Mouse (Mus musculus) ES-E14 (cell line): Measurements from ENCODE around the gene Lyst.

Source experiments
- HCFC1 ChIP-seq: IDR thresholded peaks from 2 replicates; pipeline ENCODE4 v1.6.1; 2012; ENCODE audit warnings: low read length, inconsistent platforms, borderline replicate concordance; ENCODE audit not compliant: insufficient read depth
- ZC3H11A ChIP-seq: IDR thresholded peaks from 2 replicates; pipeline ENCODE4 v1.6.1; 2012; ENCODE audit warnings: low read depth, mild to moderate bottlenecking, inconsistent platforms, low read length, borderline replicate concordance
- ZNF384 ChIP-seq: IDR thresholded peaks from 2 replicates; pipeline ENCODE4 v1.6.1; 2012; ENCODE audit warnings: low read depth, low read length, inconsistent platforms

- TF ChIP-seq ZNF384 = no peak
- no peak for TF ChIP-seq ZC3H11A
- no peak for TF ChIP-seq HCFC1
Measured at GRCm38 (mm10) chr13:13798775-13799174, 208.6 kb downstream of the Lyst start.
